Mouse (Mus musculus): Measurements from ENCODE around the gene Wdr31. TPM values are rescaled to one million over a fixed set of nuclear protein-coding genes. Genes with fewer than 3 reads are reported as not detected.
A peak's percentile ranks its signal among the peaks of the same experiment; 100 is the strongest.

Wdr31 gene
- 9.8 and 13.8 TPM in 2 replicates for polyA plus RNA-seq (2015; fragmentation: Nextera tagmentation; extraction: Ambion mirVana)

DNA sequence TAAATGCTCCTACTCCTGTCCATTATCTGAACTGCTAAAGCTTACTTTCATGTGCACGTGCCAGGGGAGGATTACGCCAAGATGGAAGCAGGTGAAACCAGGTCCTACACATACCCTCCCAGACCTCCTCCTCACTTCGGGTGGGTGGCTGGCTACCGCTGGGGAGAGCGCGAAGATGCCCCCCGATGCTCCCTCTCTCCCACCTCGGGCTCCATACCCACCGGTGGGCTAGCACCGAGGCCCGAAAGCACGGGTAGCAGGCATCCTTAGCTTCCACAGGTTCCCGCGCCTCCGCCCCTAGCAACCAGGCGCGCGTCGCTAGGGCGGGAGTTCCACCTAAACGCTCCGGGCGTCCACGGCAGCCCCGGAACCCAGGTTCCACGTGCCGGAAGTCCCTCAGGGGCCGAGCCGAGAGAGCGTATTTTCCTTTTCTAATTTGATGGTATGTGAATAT, at the start of gene Wdr31:
Gene Wdr31, minus strand, starts transcription at position 299 of the 454 bp plus-strand sequence.
- peaks cover 3% of the 10 kb centered on the region; the same call in 1 of the 2 replicates for H3K4me1 ChIP-seq (replicated peaks; ENCODE audit: control insufficient read depth, insufficient read depth, low read length)
- H3K36me3 ChIP-seq (ENCODE audit: control insufficient read depth, insufficient read depth), result no peaks in the 10 kb centered on the region
- H3K27me3 ChIP-seq (replicated peaks; ENCODE audit: control insufficient read depth, insufficient read depth, low read length), result no peaks in the 10 kb centered on the region
- H3K9me3 ChIP-seq (ENCODE audit: control insufficient read depth, low read length), result no peaks in the 10 kb centered on the region
- peak within 1 kb of the TSS; percentile 39; the same call in 1 of the 2 replicates for H3K27ac ChIP-seq (ENCODE audit: low read length)
- H3K4me2 ChIP-seq (ENCODE audit: low read length), result peak within 1 kb of the TSS; percentile 72
- ATAC-seq, result peak; percentile 98
- WGBS, result under 1% methylated on average over 30 of the region's 30 CpGs
- H3K9ac ChIP-seq (replicated peaks; ENCODE audit: low read depth, low read length), result peak within 1 kb of the TSS; percentile 77
- H3K4me3 ChIP-seq (replicated peaks; ENCODE audit: low read length), result peak within 1 kb of the TSS; percentile 74

GRCm38 (mm10) chr4:62519849-62520233, 49.1 kb upstream of the Wdr31 start, which contains the start of gene Alad:
Gene Alad (minus strand): TSS chr4:62519918.
- no peaks in the 10 kb centered on the region for H3K9me3 ChIP-seq (ENCODE audit: control insufficient read depth, low read length)
- H3K27ac ChIP-seq (ENCODE audit: low read length), result peak within 1 kb of the TSS; percentile 63
- H3K4me2 ChIP-seq (ENCODE audit: low read length), result peak within 1 kb of the TSS; percentile 57
- H3K36me3 ChIP-seq (ENCODE audit: control insufficient read depth, insufficient read depth), result no peaks in the 10 kb centered on the region
- H3K4me1 ChIP-seq (replicated peaks; ENCODE audit: control insufficient read depth, insufficient read depth, low read length), result peaks cover 20% of the 10 kb centered on the region
- under 1% methylated on average over 36 of the region's 37 CpGs for WGBS
- H3K27me3 ChIP-seq (replicated peaks; ENCODE audit: control insufficient read depth, insufficient read depth, low read length), result no peaks in the 10 kb centered on the region
- H3K9ac ChIP-seq (replicated peaks; ENCODE audit: low read depth, low read length), result peak within 1 kb of the TSS; percentile 80
- H3K4me3 ChIP-seq (replicated peaks; ENCODE audit: low read length), result peak within 1 kb of the TSS; percentile 78
- peak; percentile 88 for ATAC-seq

- peak overlapping the region; percentile 57 for H3K4me2 ChIP-seq (ENCODE audit: low read length)
- H3K9ac ChIP-seq (replicated peaks; ENCODE audit: low read depth, low read length), result peak overlapping the region; percentile 80
- peaks cover 17% of the 10 kb centered on the region for H3K4me1 ChIP-seq (replicated peaks; ENCODE audit: control insufficient read depth, insufficient read depth, low read length)
- H3K27me3 ChIP-seq (replicated peaks; ENCODE audit: control insufficient read depth, insufficient read depth, low read length), result no peaks in the 10 kb centered on the region
- H3K9me3 ChIP-seq (ENCODE audit: control insufficient read depth, low read length), result no peaks in the 10 kb centered on the region
- peak overlapping the region; percentile 78 for H3K4me3 ChIP-seq (replicated peaks; ENCODE audit: low read length)
- WGBS, result 1% methylated on average over 26 of the region's 26 CpGs
- H3K36me3 ChIP-seq (ENCODE audit: control insufficient read depth, insufficient read depth), result no peaks in the 10 kb centered on the region
- peak; percentile 82 for ATAC-seq
- peak overlapping the region; percentile 63 for H3K27ac ChIP-seq (ENCODE audit: low read length)
Measured at GRCm38 (mm10) chr4:62519122-62519848, 48.6 kb upstream of the Wdr31 start.

DNA sequence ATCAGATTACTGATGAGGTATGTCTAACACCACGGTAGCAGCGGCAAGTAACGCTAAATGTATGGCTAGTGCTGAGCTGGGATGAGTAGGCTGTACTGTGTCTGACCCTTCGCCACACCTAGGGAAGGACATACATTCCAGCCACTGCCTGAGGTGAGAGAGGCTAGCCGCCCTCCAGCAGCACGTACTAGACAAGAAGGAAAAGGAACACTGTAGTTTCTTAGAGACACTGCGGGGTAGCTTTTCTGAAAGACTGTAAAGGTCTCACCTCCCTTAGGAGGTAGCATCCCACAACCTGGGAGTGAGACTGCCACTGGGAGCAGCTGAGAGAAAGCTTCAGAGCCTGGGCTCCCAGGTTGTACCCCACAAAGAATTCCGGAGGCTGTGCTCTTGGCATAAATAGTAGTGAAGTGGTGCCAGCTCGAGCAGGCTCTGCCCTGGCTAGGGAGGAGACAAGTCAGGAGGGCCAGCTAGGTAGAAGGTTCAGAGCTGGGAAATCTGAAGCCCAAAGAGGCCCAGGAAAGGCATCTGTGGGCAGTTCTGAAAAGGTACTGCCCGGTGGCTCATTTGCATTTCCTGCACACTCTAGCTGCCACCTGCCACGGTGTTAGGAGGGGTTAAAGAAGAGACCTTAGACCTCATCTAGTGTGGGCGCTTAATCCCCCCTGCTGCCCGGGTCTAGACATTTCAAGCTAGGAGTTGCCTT, 47.9 kb upstream of the Wdr31 start:
- WGBS, result 50% methylated on average over 13 of the region's 13 CpGs
- Histone ChIP-seq H3K27ac (ENCODE audit: low read length) (peak overlapping the region; percentile 63; the same call in 1 of the 2 replicates), H3K9ac (replicated peaks; ENCODE audit: low read depth, low read length) (peak overlapping the region; percentile 80), H3K4me2 (ENCODE audit: low read length) (peak overlapping the region; percentile 57), H3K4me1 (replicated peaks; ENCODE audit: control insufficient read depth, insufficient read depth, low read length) (peaks cover 11% of the 10 kb centered on the region), H3K9me3 (ENCODE audit: control insufficient read depth, low read length) (no peaks in the 10 kb centered on the region), H3K36me3 (ENCODE audit: control insufficient read depth, insufficient read depth) (0 out of 2 replicates have a peak, but pooled peaks cover 2% of the 10 kb centered on the region), H3K4me3 (replicated peaks; ENCODE audit: low read length) (peak overlapping the region; percentile 78), H3K27me3 (replicated peaks; ENCODE audit: control insufficient read depth, insufficient read depth, low read length) (no peaks in the 10 kb centered on the region)
- no peak for ATAC-seq

GRCm38 (mm10) chr4:62517538-62518415, 47.1 kb upstream of the Wdr31 start:
- Histone ChIP-seq H3K36me3 (ENCODE audit: control insufficient read depth, insufficient read depth) (peaks cover 5% of the 10 kb centered on the region; the same call in 1 of the 2 replicates), H3K9ac (replicated peaks; ENCODE audit: low read depth, low read length) (no peak overlapping the region), H3K4me3 (replicated peaks; ENCODE audit: low read length) (no peak overlapping the region), H3K4me1 (replicated peaks; ENCODE audit: control insufficient read depth, insufficient read depth, low read length) (peaks cover 11% of the 10 kb centered on the region), H3K27ac (ENCODE audit: low read length) (no peak overlapping the region), H3K4me2 (ENCODE audit: low read length) (no peak overlapping the region), H3K9me3 (ENCODE audit: control insufficient read depth, low read length) (no peaks in the 10 kb centered on the region), H3K27me3 (replicated peaks; ENCODE audit: control insufficient read depth, insufficient read depth, low read length) (no peaks in the 10 kb centered on the region)
- 81% methylated on average over 10 of the region's 10 CpGs for WGBS
- no peak for ATAC-seq

DNA sequence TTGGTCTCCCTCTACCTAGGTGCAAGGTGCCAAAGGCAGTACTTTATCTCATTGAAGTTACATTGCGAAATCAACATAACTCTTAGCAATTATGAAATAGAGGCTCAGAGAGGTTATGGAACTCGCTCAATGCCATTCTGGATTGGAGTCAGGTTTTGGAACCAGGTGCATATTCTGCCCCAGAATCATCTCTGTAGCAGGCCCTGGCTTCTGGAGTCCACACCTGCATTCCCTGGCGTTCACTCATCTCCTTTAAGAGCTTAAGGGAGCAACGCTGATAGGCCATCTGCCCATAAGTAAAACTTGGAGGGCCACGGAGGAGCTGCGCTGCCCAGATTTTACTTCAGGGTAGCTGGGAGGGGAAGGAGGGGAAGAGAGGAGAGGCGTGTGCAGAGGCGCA, 46.4 kb upstream of the Wdr31 start:
- H3K4me1 ChIP-seq (replicated peaks; ENCODE audit: control insufficient read depth, insufficient read depth, low read length), result peaks cover 11% of the 10 kb centered on the region
- no peaks in the 10 kb centered on the region for H3K9me3 ChIP-seq (ENCODE audit: control insufficient read depth, low read length)
- 90% methylated on average over 8 of the region's 8 CpGs for WGBS
- no peak overlapping the region for H3K4me3 ChIP-seq (replicated peaks; ENCODE audit: low read length)
- no peak for ATAC-seq
- H3K36me3 ChIP-seq (ENCODE audit: control insufficient read depth, insufficient read depth), result peaks cover 9% of the 10 kb centered on the region; the same call in 1 of the 2 replicates
- H3K27ac ChIP-seq (ENCODE audit: low read length), result no peak overlapping the region
- H3K9ac ChIP-seq (replicated peaks; ENCODE audit: low read depth, low read length), result no peak overlapping the region
- H3K27me3 ChIP-seq (replicated peaks; ENCODE audit: control insufficient read depth, insufficient read depth, low read length), result no peaks in the 10 kb centered on the region
- H3K4me2 ChIP-seq (ENCODE audit: low read length), result no peak overlapping the region

- no peak for ATAC-seq
- no peaks in the 10 kb centered on the region for H3K27me3 ChIP-seq (replicated peaks; ENCODE audit: control insufficient read depth, insufficient read depth, low read length)
- H3K27ac ChIP-seq (ENCODE audit: low read length), result no peak overlapping the region
- H3K4me2 ChIP-seq (ENCODE audit: low read length), result no peak overlapping the region
- no peaks in the 10 kb centered on the region for H3K9me3 ChIP-seq (ENCODE audit: control insufficient read depth, low read length)
- H3K4me1 ChIP-seq (replicated peaks; ENCODE audit: control insufficient read depth, insufficient read depth, low read length), result peaks cover 11% of the 10 kb centered on the region
- H3K9ac ChIP-seq (replicated peaks; ENCODE audit: low read depth, low read length), result no peak overlapping the region
- no peak overlapping the region for H3K4me3 ChIP-seq (replicated peaks; ENCODE audit: low read length)
- H3K36me3 ChIP-seq (ENCODE audit: control insufficient read depth, insufficient read depth), result peaks cover 12% of the 10 kb centered on the region; the same call in 1 of the 2 replicates
- WGBS, result 86% methylated on average over 1 of the region's 1 CpGs
Measured at GRCm38 (mm10) chr4:62516579-62516978, 45.9 kb upstream of the Wdr31 start.

DNA sequence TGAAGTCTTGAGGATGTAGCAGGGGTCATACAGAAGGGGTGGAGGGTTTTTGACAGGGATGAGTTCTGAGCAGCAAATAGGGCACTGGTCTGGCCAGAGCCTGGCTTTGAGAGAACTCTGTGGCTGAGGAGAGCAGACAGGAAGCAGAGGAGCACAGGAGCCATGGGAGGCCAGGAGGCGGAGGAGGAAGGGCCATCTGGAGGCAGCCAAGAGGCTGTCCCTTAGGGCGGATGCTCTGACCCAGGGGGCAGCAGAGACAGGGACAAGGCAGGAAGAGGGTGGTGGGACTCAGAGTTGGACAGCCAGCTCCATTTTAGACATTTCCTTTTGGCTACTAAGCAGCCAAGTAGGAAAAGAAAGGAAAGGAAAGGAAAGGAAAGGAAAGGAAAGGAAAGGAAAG, 45.4 kb upstream of the Wdr31 start:
- Histone ChIP-seq H3K4me3 (replicated peaks; ENCODE audit: low read length) (no peak overlapping the region), H3K9ac (replicated peaks; ENCODE audit: low read depth, low read length) (no peak overlapping the region), H3K36me3 (ENCODE audit: control insufficient read depth, insufficient read depth) (peaks cover 12% of the 10 kb centered on the region; the same call in 1 of the 2 replicates), H3K27ac (ENCODE audit: low read length) (no peak overlapping the region), H3K27me3 (replicated peaks; ENCODE audit: control insufficient read depth, insufficient read depth, low read length) (no peaks in the 10 kb centered on the region), H3K4me2 (ENCODE audit: low read length) (no peak overlapping the region), H3K4me1 (replicated peaks; ENCODE audit: control insufficient read depth, insufficient read depth, low read length) (peaks cover 11% of the 10 kb centered on the region), H3K9me3 (ENCODE audit: control insufficient read depth, low read length) (no peaks in the 10 kb centered on the region)
- ATAC-seq, result no peak
- WGBS, result 59% methylated on average over 2 of the region's 2 CpGs
